Mouse (Mus musculus): ENCODE data around the gene Sdhaf1. TPM values are rescaled to one million over a fixed set of nuclear protein-coding genes. Genes with fewer than 3 reads are reported as not detected.
A peak's percentile ranks its signal among the peaks of the same experiment; 100 is the strongest.

The Sdhaf1 gene
- polyA plus RNA-seq, 1 experiment from 2014 or later, result 18.8 TPM

- WGBS, result 3% methylated on average over 27 of the region's 27 CpGs
- peaks cover 42% of the 10 kb centered on the region for H3K36me3 ChIP-seq
Measured at GRCm38 (mm10) chr7:30308076-30309005, 15.4 kb downstream of the Sdhaf1 start, which contains the start of gene Alkbh6. Gene Alkbh6 (plus strand): TSS chr7:30308717.

GRCm38 (mm10) chr7:30306083-30306779 is 17.5 kb downstream of the Sdhaf1 start:
- Histone ChIP-seq H3K9me3 (no peaks in the 10 kb centered on the region), H3K9ac (no peak overlapping the region), H3K4me1 (peaks cover 17% of the 10 kb centered on the region), H3K4me2 (no peak overlapping the region), H3K27me3 (no peaks in the 10 kb centered on the region), H3K36me3 (peaks cover 46% of the 10 kb centered on the region), H3K27ac (no peak overlapping the region), H3K4me3 (no peak overlapping the region)
- 93% methylated on average over 16 of the region's 16 CpGs for WGBS
- ATAC-seq (ENCODE audit: insufficient number of reproducible peaks, low FRiP score, low TSS enrichment, low read depth), result no peak

More at GRCm38 (mm10) chr7:30308076-30309005, 15.4 kb downstream of the Sdhaf1 start, which contains the start of gene Alkbh6:
- ATAC-seq (ENCODE audit: insufficient number of reproducible peaks, low FRiP score, low TSS enrichment, low read depth), result peak; percentile 99
- Histone ChIP-seq H3K27ac (peak within 1 kb of the TSS; percentile 80), H3K27me3 (no peaks in the 10 kb centered on the region), H3K4me3 (peak within 1 kb of the TSS; percentile 68), H3K4me1 (peaks cover 17% of the 10 kb centered on the region), H3K9me3 (no peaks in the 10 kb centered on the region), H3K9ac (peak within 1 kb of the TSS; percentile 61), H3K4me2 (peak within 1 kb of the TSS; percentile 87)

- no peak overlapping the region for H3K27ac ChIP-seq
- no peaks in the 10 kb centered on the region for H3K27me3 ChIP-seq
- ATAC-seq (ENCODE audit: insufficient number of reproducible peaks, low FRiP score, low TSS enrichment, low read depth), result no peak
- H3K4me1 ChIP-seq, result no peaks in the 10 kb centered on the region
- H3K36me3 ChIP-seq, result peaks cover 79% of the 10 kb centered on the region
- no peak overlapping the region for H3K9ac ChIP-seq
- H3K4me2 ChIP-seq, result no peak overlapping the region
- no peak overlapping the region for H3K4me3 ChIP-seq
- H3K9me3 ChIP-seq, result no peaks in the 10 kb centered on the region
- whole genome bisulfite sequencing, result 50% methylated on average over 3 of the region's 3 CpGs
Measured at GRCm38 (mm10) chr7:30300914-30301313, 22.8 kb downstream of the Sdhaf1 start.

GRCm38 (mm10) chr7:30297266-30297665 is 26.4 kb downstream of the Sdhaf1 start:
- Histone ChIP-seq H3K4me1 (peaks cover 12% of the 10 kb centered on the region), H3K4me2 (no peak overlapping the region), H3K9ac (no peak overlapping the region), H3K9me3 (no peaks in the 10 kb centered on the region), H3K4me3 (no peak overlapping the region), H3K27me3 (no peaks in the 10 kb centered on the region), H3K36me3 (peaks cover 65% of the 10 kb centered on the region), H3K27ac (no peak overlapping the region)
- no peak for ATAC-seq (ENCODE audit: insufficient number of reproducible peaks, low FRiP score, low TSS enrichment, low read depth)
- 79% methylated on average over 16 of the region's 16 CpGs for WGBS

- Histone ChIP-seq H3K9ac (no peak overlapping the region), H3K36me3 (peaks cover 61% of the 10 kb centered on the region), H3K4me2 (no peak overlapping the region), H3K4me3 (no peak overlapping the region), H3K4me1 (peaks cover 17% of the 10 kb centered on the region), H3K27ac (no peak overlapping the region), H3K9me3 (no peaks in the 10 kb centered on the region), H3K27me3 (no peaks in the 10 kb centered on the region)
- no peak for ATAC-seq (ENCODE audit: insufficient number of reproducible peaks, low FRiP score, low TSS enrichment, low read depth)
- 94% methylated on average over 15 of the region's 15 CpGs for WGBS
Measured at GRCm38 (mm10) chr7:30296816-30297215, 26.9 kb downstream of the Sdhaf1 start.

- WGBS, result 67% methylated on average over 10 of the region's 10 CpGs
- H3K4me3 ChIP-seq, result no peak overlapping the region
- no peak overlapping the region for H3K9ac ChIP-seq
- no peak for ATAC-seq (ENCODE audit: insufficient number of reproducible peaks, low FRiP score, low TSS enrichment, low read depth)
- no peak overlapping the region for H3K27ac ChIP-seq
- H3K36me3 ChIP-seq, result peaks cover 52% of the 10 kb centered on the region
- H3K4me2 ChIP-seq, result no peak overlapping the region
- no peaks in the 10 kb centered on the region for H3K27me3 ChIP-seq
- H3K9me3 ChIP-seq, result no peaks in the 10 kb centered on the region
- H3K4me1 ChIP-seq, result peaks cover 28% of the 10 kb centered on the region
Measured at GRCm38 (mm10) chr7:30295103-30295502, 28.6 kb downstream of the Sdhaf1 start.

- Histone ChIP-seq H3K9ac (no peak overlapping the region), H3K4me1 (peaks cover 31% of the 10 kb centered on the region), H3K36me3 (peaks cover 44% of the 10 kb centered on the region), H3K4me3 (no peak overlapping the region), H3K27ac (no peak overlapping the region), H3K9me3 (no peaks in the 10 kb centered on the region), H3K4me2 (no peak overlapping the region), H3K27me3 (no peaks in the 10 kb centered on the region)
- ATAC-seq (ENCODE audit: insufficient number of reproducible peaks, low FRiP score, low TSS enrichment, low read depth), result no peak
- WGBS, result 91% methylated on average over 5 of the region's 5 CpGs
Measured at GRCm38 (mm10) chr7:30294296-30294695, 29.4 kb downstream of the Sdhaf1 start.

GRCm38 (mm10) chr7:30293795-30294194 is 29.9 kb downstream of the Sdhaf1 start:
- Histone ChIP-seq H3K27me3 (no peaks in the 10 kb centered on the region), H3K27ac (no peak overlapping the region), H3K36me3 (peaks cover 39% of the 10 kb centered on the region), H3K4me2 (no peak overlapping the region), H3K4me1 (peaks cover 31% of the 10 kb centered on the region), H3K9me3 (no peaks in the 10 kb centered on the region), H3K9ac (no peak overlapping the region), H3K4me3 (no peak overlapping the region)
- 79% methylated on average over 13 of the region's 13 CpGs for WGBS
- no peak for ATAC-seq (ENCODE audit: insufficient number of reproducible peaks, low FRiP score, low TSS enrichment, low read depth)

- 7% methylated on average over 35 of the region's 35 CpGs for WGBS
- peak; percentile 54 for ATAC-seq (ENCODE audit: insufficient number of reproducible peaks, low FRiP score, low TSS enrichment, low read depth)
- peak within 1 kb of the TSS; percentile 68 for H3K27ac ChIP-seq
Measured at GRCm38 (mm10) chr7:30291215-30292131, 32.2 kb downstream of the Sdhaf1 start, which contains the start of gene Clip3. Gene Clip3 (plus strand): TSS chr7:30291728.

GRCm38 (mm10) chr7:30289714-30290399 is 33.8 kb downstream of the Sdhaf1 start:
- no peak overlapping the region for H3K4me2 ChIP-seq
- H3K9me3 ChIP-seq, result no peaks in the 10 kb centered on the region
- H3K36me3 ChIP-seq, result peaks cover 8% of the 10 kb centered on the region; the same call in 1 of the 2 replicates
- no peak overlapping the region for H3K9ac ChIP-seq
- peaks cover 29% of the 10 kb centered on the region for H3K4me1 ChIP-seq
- WGBS, result 53% methylated on average over 10 of the region's 10 CpGs
- ATAC-seq (ENCODE audit: insufficient number of reproducible peaks, low FRiP score, low TSS enrichment, low read depth), result peak; percentile 65; the same call in 1 of the 2 replicates
- no peaks in the 10 kb centered on the region for H3K27me3 ChIP-seq
- peak overlapping the region; percentile 48; the same call in 1 of the 2 replicates for H3K27ac ChIP-seq
- no peak overlapping the region for H3K4me3 ChIP-seq

More at GRCm38 (mm10) chr7:30291215-30292131, 32.2 kb downstream of the Sdhaf1 start, which contains the start of gene Clip3:
- H3K4me1 ChIP-seq, result peaks cover 31% of the 10 kb centered on the region
- peaks cover 16% of the 10 kb centered on the region for H3K36me3 ChIP-seq
- peak within 1 kb of the TSS; percentile 69 for H3K4me3 ChIP-seq
- peak within 1 kb of the TSS; percentile 74 for H3K9ac ChIP-seq
- peak within 1 kb of the TSS; percentile 84 for H3K4me2 ChIP-seq
- H3K9me3 ChIP-seq, result no peaks in the 10 kb centered on the region
- H3K27me3 ChIP-seq, result no peaks in the 10 kb centered on the region
